Mouse (Mus musculus) embryo, embryonic 10.5 days (tissue): ENCODE results near the gene L1td1.
"Not testable (repeated sequence)": the region's sequence is repeated elsewhere in the genome, so short reads cannot be mapped to it uniquely, and the experiment has no call there.

Experiments
- DNase-seq: peaks from one replicate; pipeline ENCODE4 v3.0.0-alpha.2; 2015; ENCODE audit warnings: low spot score

Gene L1td1

DNA sequence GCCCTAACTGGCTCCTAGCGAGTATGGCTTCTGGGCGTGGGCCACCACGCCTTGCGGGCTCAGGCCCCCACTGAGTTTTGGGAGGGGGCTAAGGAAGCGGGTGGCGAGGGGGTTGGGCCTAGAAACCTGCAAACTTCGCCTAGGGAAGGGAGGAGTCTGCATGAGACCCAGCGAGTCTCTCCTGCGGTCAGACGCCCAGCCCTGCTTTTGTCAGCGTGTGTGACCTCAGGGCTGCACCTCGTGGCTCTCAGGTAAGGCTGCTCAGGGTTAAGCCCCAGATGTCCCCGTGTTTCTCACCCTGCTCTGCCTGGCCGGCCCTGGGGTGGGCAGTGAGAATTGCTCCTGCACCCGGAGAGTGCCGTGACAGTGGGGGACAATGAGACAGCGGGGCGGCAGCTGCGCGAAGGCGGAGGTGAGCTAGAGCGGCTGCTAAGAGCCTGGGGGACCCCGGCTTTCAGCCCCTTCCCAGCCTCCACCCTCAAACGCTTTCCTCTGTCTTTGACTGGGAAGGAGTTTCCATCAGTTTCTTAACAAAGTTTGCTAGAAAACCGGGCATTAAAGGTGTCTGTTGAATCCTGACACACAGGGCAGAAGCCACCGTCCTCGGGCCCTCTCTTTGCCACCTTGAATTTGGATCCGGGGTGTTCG, at the start of gene L1td1:
TSS of gene L1td1 (plus strand) at position 145 of the 648 bp plus-strand sequence.
- DNase-seq, result peak; percentile 15

DNA sequence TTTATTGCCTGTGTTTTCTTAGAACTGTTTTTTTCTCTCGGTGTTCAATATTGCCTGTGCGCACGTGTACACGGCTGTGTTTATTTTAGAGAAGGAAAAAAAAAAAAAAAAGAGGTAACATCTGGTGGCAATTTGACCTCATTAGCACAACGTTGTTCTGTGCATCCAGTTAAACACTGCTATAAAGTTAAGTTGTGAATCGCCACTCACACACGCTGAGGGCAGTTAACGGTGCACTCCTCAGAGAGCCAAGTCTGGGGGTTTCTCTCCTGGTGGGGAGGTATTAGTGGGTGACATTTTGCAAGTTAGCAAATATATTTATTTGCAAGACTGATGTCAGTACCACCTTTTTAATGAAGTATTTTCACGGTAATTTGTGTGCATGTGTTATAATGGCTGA, 49.0 kb upstream of the L1td1 start:
- DNase-seq, result peak; percentile 37

DNA sequence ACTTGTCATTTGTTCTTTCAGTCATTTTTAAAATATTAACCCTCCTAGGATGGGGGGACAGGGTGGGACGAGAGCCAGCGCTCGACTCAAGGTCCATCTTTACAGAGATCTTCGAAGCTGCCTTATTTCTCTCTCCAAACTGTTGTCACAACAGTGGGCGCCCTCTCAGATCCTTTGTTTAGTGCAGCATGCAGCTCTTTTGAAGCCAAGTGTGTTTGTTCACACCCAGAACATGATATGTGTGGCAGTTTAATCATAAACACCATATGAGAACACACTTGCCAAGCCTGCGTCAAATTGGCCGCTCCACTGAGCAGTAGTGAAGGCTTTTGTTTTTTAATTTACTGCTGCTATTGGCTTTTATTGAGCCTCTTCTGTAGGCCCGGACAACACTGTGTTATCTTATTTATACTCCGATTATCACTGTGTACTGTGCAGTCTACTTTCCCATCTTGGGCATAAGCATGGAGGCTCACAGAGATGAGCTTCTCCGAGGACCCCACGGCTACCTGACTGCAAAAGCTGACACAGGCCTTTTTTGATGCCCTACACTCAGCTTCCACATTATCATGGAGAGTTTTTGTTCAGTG, 39.8 kb upstream of the L1td1 start:
- no peak for DNase-seq

DNA sequence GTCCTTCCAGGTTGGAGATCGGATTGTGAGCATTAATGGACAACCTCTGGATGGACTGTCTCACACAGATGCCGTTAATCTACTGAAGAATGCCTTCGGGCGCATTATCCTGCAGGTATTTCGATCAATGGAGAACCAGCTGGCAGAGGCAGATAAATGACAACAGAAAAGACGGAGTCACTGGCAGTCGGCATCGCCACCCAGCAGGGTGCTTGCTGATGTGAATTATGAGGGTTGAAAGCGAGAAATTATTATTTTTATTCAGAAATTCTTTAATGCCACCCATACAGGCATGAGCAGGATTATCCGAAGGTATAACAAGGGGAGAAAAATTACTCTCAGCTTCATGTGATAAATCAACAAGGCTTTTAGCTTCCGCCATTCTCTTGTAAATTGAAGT, 38.4 kb upstream of the L1td1 start:
- no peak for DNase-seq

DNA sequence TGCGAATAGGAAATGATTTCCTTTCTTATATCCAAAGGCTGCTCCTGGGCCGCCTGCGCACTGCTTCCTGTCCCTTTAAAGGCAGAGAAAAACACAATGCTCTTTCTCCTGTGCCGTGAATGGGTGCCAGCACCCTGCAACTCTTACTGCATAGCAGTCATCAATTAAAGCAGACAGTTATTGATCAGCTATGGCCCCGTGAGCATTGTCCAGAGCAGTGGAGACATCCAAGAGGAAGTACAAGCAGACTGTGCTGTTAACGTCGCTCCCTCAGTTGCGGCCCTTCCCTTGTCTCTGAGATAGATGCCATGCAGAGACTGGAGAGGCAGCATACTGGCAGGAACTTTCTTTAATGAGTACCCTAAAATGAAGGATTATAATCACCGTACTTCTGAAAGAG, 38.0 kb upstream of the L1td1 start:
- no peak for DNase-seq

DNA sequence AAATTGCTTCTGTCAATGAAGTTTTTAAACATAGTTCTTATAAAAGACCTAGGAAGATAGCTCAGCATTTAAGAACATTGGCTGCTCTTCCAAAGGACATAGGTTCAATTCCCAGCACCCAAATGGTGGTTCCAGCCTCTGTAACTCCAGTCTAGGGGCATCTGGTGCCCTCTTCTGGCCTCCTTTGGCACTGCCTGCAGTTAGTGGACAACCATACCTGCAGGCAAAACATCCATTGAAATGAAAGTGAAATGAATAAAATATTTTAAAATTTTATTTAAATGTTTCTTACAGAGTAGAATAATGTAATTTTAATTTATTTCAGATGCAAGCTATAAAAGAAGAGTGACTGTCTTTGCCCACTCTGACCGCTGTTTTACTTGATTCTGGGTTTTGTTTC, 36.5 kb upstream of the L1td1 start:
- DNase-seq, result no peak

DNA sequence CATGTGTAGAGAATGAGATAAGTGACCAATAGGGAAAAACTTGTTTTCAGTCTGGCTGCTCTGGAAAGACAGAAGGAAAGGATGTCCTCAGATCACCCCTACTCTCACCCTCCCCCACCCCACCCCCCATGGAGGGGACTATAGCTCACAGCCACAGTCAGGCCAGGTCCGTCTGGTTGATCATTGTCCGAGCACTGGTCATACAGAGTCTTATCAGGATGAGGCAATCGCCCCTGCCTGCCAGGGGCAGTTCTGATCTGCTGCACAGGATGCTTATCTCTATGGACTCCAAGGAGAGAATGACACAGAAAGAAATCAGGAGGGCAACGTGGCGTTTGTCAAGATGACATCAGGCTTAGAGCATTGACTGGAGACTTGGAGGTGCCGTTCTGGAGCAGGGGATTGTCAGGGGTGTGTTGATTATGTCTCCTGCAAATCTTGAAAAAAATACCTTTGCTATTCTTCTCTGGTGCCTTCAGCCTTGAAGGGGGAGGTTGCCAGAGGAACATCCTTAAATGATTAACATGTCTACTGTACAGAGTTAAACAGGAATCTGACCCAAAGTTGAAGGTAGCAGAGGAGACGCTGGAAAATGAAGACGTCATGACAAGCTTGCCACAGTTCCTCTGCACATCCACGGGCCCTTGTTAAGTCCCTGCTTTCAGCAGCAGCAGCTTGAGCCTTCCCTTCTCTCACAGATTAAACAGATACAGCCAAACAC, 32.9 kb upstream of the L1td1 start:
- no peak for DNase-seq

DNA sequence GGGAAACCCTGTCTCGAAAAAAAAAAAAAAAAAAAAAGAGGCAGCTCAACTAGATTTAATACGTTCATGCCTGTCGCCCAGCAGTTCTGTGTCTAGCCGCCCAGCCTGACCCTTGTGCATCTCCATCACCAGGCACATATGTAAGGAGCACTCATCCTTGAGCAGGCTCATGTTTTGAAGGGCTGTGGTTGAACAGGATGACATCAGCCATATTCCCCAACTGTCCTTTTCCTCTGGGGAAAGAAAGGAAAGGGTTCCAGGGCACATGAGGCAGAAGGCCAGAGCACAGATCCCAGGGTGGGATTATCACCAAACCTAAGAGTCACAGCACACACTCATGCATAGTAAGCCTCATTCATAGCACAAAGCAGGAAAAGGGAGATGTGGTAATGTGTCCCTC, 28.6 kb upstream of the L1td1 start:
- DNase-seq, result no peak

DNA sequence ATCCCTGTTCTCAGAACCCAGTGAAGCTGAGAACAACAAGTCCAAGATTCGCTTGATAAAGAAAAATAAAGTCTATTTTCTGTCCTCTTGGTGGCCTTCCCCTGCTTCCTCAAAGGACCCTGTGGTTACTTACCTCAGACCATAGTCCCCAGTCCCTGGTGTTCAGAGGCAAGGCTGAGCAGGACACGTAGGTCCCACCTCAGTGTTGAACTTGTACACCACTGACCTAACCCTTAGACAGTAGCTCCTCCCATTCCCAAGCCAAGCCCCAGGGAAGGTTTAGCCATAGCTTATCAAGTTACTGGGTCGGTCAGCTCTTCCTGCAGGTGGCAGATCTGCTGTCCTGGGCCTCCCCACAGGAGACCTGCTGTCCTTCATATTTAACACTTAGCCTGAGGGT, 27.6 kb upstream of the L1td1 start:
- DNase-seq, result no peak

DNA sequence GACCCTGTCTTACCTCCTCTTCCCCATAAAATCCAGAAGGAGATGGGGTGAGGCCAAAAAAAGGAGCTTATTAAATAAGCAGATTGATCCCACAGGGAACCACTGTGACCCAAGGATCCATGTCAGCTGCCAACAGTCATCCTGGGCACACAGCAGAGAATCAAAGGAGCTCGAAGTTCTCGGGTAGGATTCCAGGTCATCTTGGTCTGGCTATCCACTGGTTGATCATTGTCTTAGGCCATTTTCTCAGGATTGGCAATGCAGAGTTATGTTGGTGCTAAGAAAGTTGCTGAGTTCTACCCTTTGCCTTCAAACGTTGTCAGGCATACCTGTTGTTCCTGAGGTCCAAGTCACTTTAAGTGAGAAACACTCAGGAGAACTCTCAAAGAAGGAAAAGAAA, 26.4 kb upstream of the L1td1 start:
- DNase-seq, result no peak

DNA sequence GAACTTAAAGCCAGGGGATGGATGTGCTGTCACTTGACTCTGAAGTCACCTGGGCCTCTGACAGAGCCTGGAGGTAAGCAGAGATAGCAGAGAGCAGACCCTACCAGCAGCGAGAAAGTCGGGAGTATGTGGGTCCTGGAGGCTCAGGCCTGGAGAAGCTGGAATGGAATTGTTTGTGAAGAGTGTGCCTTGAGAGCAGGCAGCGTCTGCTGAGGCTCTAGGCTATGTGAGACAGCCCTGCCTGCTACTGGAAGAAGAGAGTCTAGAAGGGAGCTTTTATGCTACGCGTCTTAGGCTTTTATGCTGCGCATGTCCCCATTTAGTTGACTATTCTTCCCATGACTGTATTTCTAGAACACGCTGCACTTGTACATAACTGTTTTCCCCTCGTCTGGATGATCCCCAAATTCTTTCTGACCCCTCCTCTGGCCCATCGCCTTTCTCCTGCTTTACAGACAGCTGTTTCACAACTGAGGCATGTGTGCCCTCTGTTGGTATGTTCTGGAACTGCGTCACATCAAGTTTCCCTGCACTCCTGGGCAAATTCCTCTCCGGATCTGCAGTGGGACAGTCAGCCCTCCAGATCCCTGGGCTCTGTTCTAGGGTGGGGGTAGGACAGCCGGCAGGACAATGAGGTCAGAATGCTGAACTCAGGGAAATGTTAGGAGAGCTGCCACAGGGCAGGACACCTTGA, 24.2 kb upstream of the L1td1 start:
- peak; percentile 90 for DNase-seq

DNA sequence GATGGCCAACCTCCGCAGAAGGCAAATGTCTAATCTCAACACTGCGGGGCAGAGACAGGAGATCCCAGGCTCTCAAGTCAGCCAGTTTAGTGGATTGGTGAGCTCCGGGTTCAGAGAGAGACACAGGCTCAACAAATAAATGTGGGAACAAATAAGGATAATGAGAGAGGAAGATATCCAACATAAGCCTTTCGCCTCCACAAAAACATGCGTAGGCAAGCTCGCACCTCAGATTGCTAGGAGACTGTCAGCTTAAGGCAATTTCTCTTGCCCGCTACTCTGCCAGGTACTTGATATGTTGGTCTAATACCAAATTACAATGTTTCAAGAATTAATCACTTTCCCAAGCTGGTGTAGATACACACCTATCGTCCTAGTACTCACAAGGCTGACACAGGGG, 15.6 kb upstream of the L1td1 start:
- DNase-seq, result no peak

DNA sequence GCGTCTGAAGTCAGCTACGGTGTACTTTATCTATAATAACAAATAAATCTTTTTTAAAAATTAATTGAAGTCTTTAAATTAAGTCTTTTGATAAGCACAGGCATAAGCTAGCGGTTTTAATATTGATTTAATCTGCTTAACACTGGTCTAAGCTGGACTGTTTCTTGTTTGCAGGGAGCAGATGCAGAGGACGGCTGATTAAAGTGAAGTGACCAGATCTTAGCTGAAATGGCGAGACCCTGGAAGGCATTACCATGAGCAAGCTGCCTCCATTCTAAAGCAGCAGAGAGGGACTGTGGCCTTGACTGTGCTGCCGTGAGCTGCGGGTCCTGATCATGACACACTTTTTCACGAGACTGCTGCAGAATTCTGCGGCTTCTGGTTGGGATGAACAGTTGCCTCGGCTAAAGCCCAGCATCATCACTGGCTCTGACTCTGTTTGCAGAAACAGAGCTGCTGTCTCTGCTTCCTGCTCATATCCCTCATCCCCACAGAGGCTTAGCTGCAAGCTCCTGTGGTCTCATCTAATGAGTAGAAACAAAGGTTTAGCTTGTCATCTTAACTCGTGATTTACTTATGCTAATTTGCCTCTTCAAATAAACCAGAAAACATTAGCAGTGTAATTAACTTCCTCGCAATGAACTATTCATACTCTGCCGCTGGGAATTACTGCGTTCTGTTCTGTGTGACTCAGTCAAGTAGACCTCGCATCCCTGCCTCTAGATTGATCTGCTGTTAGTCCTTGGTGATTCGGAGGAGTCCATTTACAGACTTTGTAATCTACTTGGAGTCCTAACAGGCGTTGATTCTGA, 8.6 kb upstream of the L1td1 start:
- no peak for DNase-seq

DNA sequence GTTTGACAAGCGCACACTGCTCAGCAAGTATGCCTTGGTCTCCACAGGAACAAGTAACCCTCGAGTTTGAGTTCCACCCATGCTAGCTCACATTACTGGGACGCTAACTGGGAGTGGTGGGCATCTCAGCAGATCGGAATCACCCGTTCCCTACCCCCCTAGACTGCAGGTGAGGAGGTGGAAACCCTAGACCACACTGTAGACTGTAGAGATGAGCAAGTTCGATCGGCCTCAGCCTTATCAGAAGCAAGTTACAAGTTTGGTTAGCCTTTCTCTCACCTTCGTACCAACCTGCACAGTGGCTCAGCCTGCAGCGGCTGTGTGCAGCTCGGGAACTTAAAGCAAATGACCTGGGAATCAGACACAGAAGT, 8.0 kb upstream of the L1td1 start:
- no peak for DNase-seq

DNA sequence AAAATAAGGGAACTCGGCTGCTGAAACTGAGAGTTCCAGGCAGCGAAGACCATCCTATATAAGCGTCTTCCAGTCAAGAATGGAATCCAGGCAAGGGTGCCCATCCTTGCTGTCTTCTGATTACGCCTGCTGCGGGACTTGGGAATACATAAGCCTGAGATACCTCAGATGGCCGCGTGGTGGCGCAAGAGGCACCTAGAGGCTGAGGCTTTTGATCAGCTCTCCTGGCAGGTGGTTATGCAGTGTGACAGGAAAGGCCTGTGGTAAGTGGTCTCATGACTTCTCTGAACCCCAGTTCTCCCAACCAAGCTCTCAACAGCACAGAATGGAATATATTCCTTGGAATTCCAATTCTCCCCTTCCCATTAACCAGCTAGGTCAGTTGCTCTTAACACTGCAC, 4.1 kb upstream of the L1td1 start:
- peak; percentile 85 for DNase-seq

DNA sequence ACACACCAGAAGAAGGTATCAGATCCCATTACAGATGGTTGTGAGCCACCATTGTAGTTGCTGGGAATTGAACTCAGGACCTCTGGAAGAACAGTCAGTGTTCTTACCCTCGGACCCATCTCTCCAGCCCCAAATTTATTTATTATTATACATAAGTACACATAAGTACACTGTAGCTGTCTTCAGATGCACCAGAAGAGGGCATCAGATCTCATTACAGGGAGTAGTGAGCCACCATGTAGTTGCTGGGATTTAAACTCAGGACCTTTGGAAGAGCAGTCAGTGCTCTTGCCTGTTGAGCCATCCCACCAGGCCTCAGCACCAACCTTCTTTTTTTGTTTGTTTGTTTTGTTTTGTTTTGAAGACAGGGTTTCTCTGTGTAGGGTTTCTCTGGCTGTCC, 1.9 kb upstream of the L1td1 start:
- DNase-seq, result not testable (repeated sequence)

DNA sequence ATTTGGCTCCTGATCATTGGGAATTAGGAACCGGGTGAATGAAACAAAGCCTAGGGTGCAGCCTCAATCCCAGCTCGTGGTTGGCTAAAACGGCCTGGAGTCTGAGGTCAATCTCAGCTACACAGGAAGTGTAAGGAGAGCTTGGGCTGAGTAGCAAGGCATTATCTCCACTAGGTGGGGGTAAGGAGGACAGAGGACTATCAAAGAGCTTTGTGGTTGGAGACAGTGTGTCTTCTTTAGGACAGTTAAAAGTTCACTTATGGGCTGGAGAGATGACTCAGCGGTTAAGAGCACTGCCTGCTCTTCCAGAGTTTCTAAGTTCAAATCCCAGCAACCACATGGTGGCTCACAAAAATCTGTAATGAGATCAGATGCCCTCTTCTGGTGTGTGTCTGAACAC, 1.1 kb upstream of the L1td1 start:
- DNase-seq, result peak; percentile 61

DNA sequence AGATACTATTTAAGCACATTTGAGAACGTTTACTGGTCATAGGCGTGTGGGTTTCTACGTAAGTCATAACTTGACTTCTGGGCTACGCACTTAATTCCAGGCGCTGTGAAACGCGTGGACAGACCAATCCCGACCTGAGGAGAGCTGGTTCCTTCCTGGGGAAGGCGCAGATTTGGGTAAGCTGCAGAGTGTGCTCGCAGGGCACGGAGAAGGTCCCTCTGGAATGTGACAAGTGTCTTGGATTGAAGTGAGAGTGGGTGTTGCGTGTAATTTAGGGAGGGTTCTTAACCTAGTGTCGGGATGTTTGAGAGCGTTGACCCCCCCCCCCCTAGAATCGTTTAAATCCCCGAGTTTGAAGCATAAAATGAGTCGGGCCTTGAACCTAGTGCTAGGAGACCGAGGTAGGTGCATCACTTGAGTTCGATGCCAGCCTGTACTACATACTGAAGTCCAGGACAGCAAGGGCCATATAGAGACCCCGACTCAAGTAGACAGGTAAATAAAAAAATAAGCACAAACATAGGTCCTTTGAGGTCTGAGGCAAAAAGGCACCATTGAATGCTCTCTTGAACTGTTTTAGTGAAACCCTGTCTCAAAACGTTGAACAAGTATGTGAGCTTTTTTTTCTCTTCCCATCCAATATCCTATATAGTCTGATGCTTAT, 893 bp downstream of the L1td1 start:
- DNase-seq, result no peak

DNA sequence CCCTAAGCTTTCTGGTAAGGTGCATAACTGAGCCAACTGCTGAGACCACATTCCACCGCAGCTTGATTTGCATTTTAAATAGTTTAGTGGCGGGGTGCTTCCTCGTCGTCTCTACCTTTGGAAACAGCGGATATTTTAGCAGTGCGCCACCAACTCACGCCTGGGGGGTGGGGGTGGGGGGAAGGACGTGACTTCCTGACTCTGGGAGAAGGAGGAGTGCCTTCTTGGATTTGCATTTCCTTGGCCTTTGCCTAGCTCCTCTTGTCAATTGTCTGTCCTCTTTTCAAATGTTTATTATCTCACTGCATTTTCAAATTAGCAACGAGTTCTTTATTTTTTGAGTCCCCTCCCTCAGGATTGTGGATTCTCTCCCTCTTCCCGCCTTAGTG, 1.4 kb downstream of the L1td1 start:
- peak; percentile 28 for DNase-seq

DNA sequence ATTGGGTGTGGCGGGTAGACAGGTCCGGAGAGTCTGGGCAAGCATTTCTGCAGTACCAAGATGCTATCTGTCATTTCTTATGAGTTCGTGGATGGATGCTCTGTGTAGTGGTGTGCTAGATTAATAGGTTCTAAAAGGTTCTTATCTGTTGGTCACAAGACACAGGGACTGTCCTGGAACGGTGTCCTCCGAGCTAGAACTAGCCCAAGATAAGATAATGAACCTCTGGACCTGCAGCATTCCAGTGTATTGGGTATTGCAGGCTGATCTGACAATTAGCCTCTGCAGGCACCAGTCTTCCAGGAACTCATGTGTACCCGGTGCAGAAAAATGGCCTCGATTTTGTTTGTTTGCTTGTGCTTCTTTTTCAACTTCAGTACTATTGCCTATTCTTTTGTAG, 2.2 kb downstream of the L1td1 start:
- no peak for DNase-seq

DNA sequence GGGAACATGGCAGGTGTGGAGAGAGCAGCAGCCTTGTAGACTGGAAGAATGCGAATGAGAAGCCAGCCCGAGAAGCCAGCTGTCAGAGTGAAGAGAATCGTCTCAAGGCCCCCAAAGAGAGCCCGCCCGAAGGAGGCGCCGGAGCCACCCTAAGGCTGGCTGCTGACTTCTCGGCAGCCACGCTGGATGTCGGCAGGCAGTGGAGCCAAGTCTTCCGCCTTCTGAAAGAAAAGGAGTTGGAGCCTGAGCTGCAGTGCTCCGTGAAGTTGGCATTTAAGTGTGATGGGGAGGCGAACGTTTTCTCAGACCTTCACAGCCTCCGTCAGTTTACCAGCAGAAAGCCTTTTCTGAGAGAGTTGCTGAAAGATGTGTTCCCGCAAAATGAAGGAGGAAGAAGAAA, 7.1 kb downstream of the L1td1 start:
- DNase-seq, result no peak

DNA sequence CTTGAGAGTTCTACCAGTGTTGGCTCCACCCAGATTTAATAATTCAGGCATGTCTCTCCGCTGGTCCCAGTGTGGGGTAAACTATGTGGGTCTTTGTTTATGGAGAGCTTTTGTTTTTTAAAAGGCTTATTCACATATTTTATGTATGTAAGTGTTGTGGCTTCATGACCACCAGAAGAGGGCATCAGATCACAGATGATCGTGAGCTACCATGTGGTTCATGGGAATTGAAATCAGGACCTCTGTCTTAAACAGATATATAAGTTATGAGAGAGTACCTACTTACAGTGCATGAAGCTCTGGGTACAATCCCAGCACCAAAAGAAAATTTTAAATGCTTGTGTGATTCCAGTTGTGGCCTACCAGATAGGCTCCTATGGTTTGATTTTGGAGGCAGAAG, 13.2 kb downstream of the L1td1 start:
- DNase-seq, result peak; percentile 61
